Comparison of ENCODE assay signal across 20 mouse cellular contexts in genomic region chr8:106726551-106726950, GRCm38 (mm10). TPM values are rescaled to one million over a fixed set of nuclear protein-coding genes. Genes with fewer than 3 reads are reported as not detected.
DNase-seq lines count a peak whose midpoint lies in the region; ATAC-seq and TF ChIP-seq lines count a peak whose summit lies in the region.
"Had no signal": no experiment of that assay in that cellular context is flagged by ENCODE, and none has a peak within 500 bp of the region (broad histone marks: within the 10 kb centered on the region; RNA-seq: fewer than 3 reads in every experiment).

No protein-coding gene starts in this region.

- H3K9ac ChIP-seq in midbrain, embryonic 11.5 days (ENCODE audit: low read length): no peak overlapping the region
- no peak overlapping the region for H3K9ac ChIP-seq in forebrain, embryonic 15.5 days (replicated peaks)
- no peak overlapping the region for H3K9ac ChIP-seq in neural tube, embryonic 15.5 days (replicated peaks)
- H3K9ac ChIP-seq: intestine, embryonic 15.5 days; liver, embryonic 14.5 days had no signal

- H3K4me2 ChIP-seq in midbrain, embryonic 11.5 days: no peak overlapping the region
- no peak overlapping the region for H3K4me2 ChIP-seq in forebrain, embryonic 15.5 days (replicated peaks)
- no peak overlapping the region for H3K4me2 ChIP-seq in neural tube, embryonic 15.5 days
- H3K4me2 ChIP-seq: heart, embryonic 11.5 days; intestine, embryonic 15.5 days had no signal

- H3K4me1 ChIP-seq in midbrain, embryonic 11.5 days (ENCODE audit: control insufficient read depth, insufficient read depth, low read length): peaks cover 10% of the 10 kb centered on the region; the same call in 1 of the 2 replicates
- peaks cover 19% of the 10 kb centered on the region for H3K4me1 ChIP-seq in midbrain, embryonic 10.5 days
- H3K4me1 ChIP-seq in forebrain, embryonic 15.5 days: peaks cover 24% of the 10 kb centered on the region
- peaks cover 15% of the 10 kb centered on the region for H3K4me1 ChIP-seq in neural tube, embryonic 15.5 days

- ATAC-seq in midbrain, embryonic 11.5 days (ENCODE audit: low FRiP score): no peak
- ATAC-seq in forebrain, embryonic 15.5 days (replicated peaks): no peak
- no peak for ATAC-seq in neural tube, embryonic 15.5 days (ENCODE audit: low FRiP score)
- ATAC-seq in megakaryocyte-erythroid progenitor cell, adult 5-6 weeks (replicated peaks; ENCODE audit: low FRiP score, low TSS enrichment, poor library complexity, severe bottlenecking): no peak
- ATAC-seq: activated CD4-positive, CD25-positive, alpha-beta regulatory T cell, adult 4 months; intestine, embryonic 15.5 days; Patski had no signal

- DNase-seq in gastrocnemius, adult 2 months: no peak
- no peak for DNase-seq in gastrocnemius, postnatal 25 days
- peak; percentile 85 for DNase-seq in midbrain, embryonic 11.5 days (ENCODE audit: low spot score, missing footprints)
- DNase-seq in midbrain, embryonic 10.5 days (ENCODE audit: low spot score): no peak
- DNase-seq in thymus, postnatal 36 days: no peak
- DNase-seq: adrenal gland, postnatal 25 days; B cell, adult 2 months; cerebellum, adult 2 months; heart, postnatal 14 days; spleen, adult 18-20 months; thymus, adult 2 months had no signal

- H3K27ac ChIP-seq in gastrocnemius, adult 2 months: peak overlapping the region; percentile 46
- no peak overlapping the region for H3K27ac ChIP-seq in midbrain, embryonic 11.5 days (ENCODE audit: low read depth, low read length)
- no peak overlapping the region for H3K27ac ChIP-seq in midbrain, embryonic 10.5 days (replicated peaks)
- H3K27ac ChIP-seq in forebrain, embryonic 15.5 days (replicated peaks): peak overlapping the region; percentile 77
- peak overlapping the region; percentile 77; the same call in 1 of the 2 replicates for H3K27ac ChIP-seq in neural tube, embryonic 15.5 days (replicated peaks)
- H3K27ac ChIP-seq: intestine, embryonic 15.5 days; kidney, postnatal 0 days; liver, embryonic 14.5 days had no signal

- peaks cover 3% of the 10 kb centered on the region; the same call in 1 of the 2 replicates for H3K36me3 ChIP-seq in midbrain, embryonic 11.5 days (ENCODE audit: control insufficient read depth, insufficient read depth, low read length)
- H3K36me3 ChIP-seq in midbrain, embryonic 10.5 days: peaks cover 42% of the 10 kb centered on the region
- no peaks in the 10 kb centered on the region for H3K36me3 ChIP-seq in forebrain, embryonic 15.5 days
- H3K36me3 ChIP-seq in neural tube, embryonic 15.5 days: 0 out of 2 replicates have a peak, but pooled peaks cover 4% of the 10 kb centered on the region

- H3K4me3 ChIP-seq in gastrocnemius, adult 2 months: no peak overlapping the region
- H3K4me3 ChIP-seq in midbrain, embryonic 11.5 days (ENCODE audit: low read depth, low read length): no peak overlapping the region
- no peak overlapping the region for H3K4me3 ChIP-seq in midbrain, embryonic 10.5 days
- no peak overlapping the region for H3K4me3 ChIP-seq in forebrain, embryonic 15.5 days
- no peak overlapping the region for H3K4me3 ChIP-seq in neural tube, embryonic 15.5 days (replicated peaks)
- H3K4me3 ChIP-seq: intestine, embryonic 15.5 days had no signal

- intact Hi-C loops in gastrocnemius, adult 2 months (cut with DNase I): no loop called here

- TF ChIP-seq CTCF in gastrocnemius, adult 2 months (IDR thresholded peaks at IDR 0.05): no peak

- peaks cover 53% of the 10 kb centered on the region for H3K27me3 ChIP-seq in midbrain, embryonic 11.5 days (ENCODE audit: control insufficient read depth, insufficient read depth, low read length)
- H3K27me3 ChIP-seq in midbrain, embryonic 10.5 days (ENCODE audit: low read depth, poor library complexity, severe bottlenecking): peaks cover 82% of the 10 kb centered on the region
- H3K27me3 ChIP-seq in forebrain, embryonic 15.5 days: no peaks in the 10 kb centered on the region
- H3K27me3 ChIP-seq in neural tube, embryonic 15.5 days (replicated peaks): no peaks in the 10 kb centered on the region
- H3K27me3 ChIP-seq: intestine, embryonic 15.5 days; Patski had no signal

- H3K9me3 ChIP-seq in midbrain, embryonic 11.5 days (ENCODE audit: control insufficient read depth, low read length): no peaks in the 10 kb centered on the region
- H3K9me3 ChIP-seq in midbrain, embryonic 10.5 days (replicated peaks): no peaks in the 10 kb centered on the region; the same call in 1 of the 2 replicates
- no peaks in the 10 kb centered on the region for H3K9me3 ChIP-seq in forebrain, embryonic 15.5 days
- no peaks in the 10 kb centered on the region for H3K9me3 ChIP-seq in neural tube, embryonic 15.5 days (replicated peaks)
- H3K9me3 ChIP-seq: intestine, embryonic 15.5 days had no signal

- WGBS in midbrain, embryonic 11.5 days: 79% methylated on average over 6 of the region's 6 CpGs
- WGBS in midbrain, embryonic 10.5 days: 83% methylated on average over 6 of the region's 6 CpGs
- WGBS in forebrain, embryonic 15.5 days: 65% methylated on average over 6 of the region's 6 CpGs
- WGBS in neural tube, embryonic 15.5 days: 72% methylated on average over 6 of the region's 6 CpGs

RNA-seq across cellular contexts. Expression of gene Tango6, which starts 43.7 kb away (rescaled TPM):
- 10 to 100 TPM; 12.2 to 12.7 TPM for total RNA-seq in gastrocnemius, adult 2 months (2021)
- 1 to 10 TPM; 8.9 to 9.9 TPM for total RNA-seq in gastrocnemius, postnatal 25 days (2021)
- 6.8 and 7.0 TPM in 2 replicates for polyA plus RNA-seq in midbrain, embryonic 11.5 days (2014; fragmentation: Nextera tagmentation; extraction: Ambion mirVana)
- polyA plus RNA-seq in midbrain, embryonic 10.5 days (2016; fragmentation: Nextera tagmentation; extraction: Ambion mirVana): 13.8 and 14.2 TPM in 2 replicates
- 4.9 and 5.5 TPM in 2 replicates for polyA plus RNA-seq in forebrain, embryonic 15.5 days (2015; fragmentation: Nextera tagmentation; extraction: Ambion mirVana)
- 6.2 and 6.8 TPM in 2 replicates for polyA plus RNA-seq in neural tube, embryonic 15.5 days (2015; fragmentation: Nextera tagmentation; extraction: Ambion mirVana)
- 7.6 and 14.2 TPM in 2 replicates for total RNA-seq in megakaryocyte-erythroid progenitor cell, adult 5-6 weeks (2014; fragmentation: Nextera tagmentation)
- total RNA-seq in megakaryocyte-erythroid progenitor cell, adult 5-6 weeks (2017): 6.5 and 9.5 TPM in 2 replicates

Comparison
In these comparisons a context has a peak if more than half of its experiments do, and no peak if none do; other contexts are left out.
1. H3K27ac ChIP-seq: peak in gastrocnemius, adult 2 months (single experiment), forebrain, embryonic 15.5 days (single experiment) and neural tube, embryonic 15.5 days (single experiment); none in midbrain, embryonic 11.5 days (single experiment) and midbrain, embryonic 10.5 days (single experiment).